Mouse (Mus musculus): ENCODE measurements around the gene Alox5. TPM values are rescaled to one million over a fixed set of nuclear protein-coding genes. Genes with fewer than 3 reads are reported as not detected.

Gene Alox5
- polyA plus RNA-seq, 1 experiment = 17.9 TPM

DNA sequence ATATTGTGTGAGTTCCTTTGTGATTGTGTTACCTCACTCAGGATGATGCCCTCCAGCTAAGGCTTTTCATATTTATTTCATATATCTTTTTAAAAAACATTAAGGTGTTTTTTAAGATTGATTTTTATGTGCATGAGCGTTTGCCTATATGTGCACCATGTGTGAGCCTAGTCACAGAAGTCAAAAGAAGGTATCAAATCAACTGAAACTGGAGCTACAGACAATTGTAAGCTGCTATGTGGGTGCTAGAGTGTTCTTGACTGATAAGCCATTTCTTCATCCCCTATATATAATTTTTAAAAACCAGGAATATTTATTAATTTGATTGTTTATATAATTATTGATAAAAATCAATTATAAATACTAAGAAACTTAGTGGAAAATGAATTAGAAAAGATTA lies 72.9 kb downstream of the Alox5 start:
- Histone ChIP-seq H3K4me1 (ENCODE audit: control insufficient read depth, insufficient read depth, low read length) (no peaks in the 10 kb centered on the region), H3K27ac (ENCODE audit: control insufficient read depth, insufficient read depth, low read depth, low read length, poor library complexity) (no peak overlapping the region), H3K4me3 (replicated peaks; ENCODE audit: control insufficient read depth, low read depth, low read length) (no peak overlapping the region)
- WGBS = 82% methylated on average over 1 of the region's 1 CpGs
- TF ChIP-seq POLR2A (IDR thresholded peaks at IDR 0.05; ENCODE audit: borderline replicate concordance, control insufficient read depth, low read depth, low read length) (no peak), CTCF (IDR thresholded peaks at IDR 0.05; ENCODE audit: control insufficient read depth, insufficient read depth, low read length) (no peak)

DNA sequence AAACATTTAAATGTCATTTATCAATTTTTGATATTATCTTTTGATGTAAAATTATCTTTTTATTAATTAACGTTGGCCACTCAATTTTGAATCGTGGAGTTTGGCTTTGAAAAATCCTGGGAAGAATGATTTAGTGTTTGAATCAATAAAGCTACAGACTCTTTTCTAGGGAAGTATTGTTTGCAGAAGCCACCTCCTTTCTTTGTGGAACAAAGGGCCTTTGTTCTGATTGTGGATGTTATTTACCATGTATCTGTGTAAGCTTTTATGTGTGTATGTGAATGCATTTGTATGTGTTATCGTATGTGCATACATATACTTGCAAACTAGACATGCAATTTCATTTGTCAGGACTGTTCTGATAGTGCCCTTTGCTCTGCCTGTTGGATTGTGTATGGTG lies 74.5 kb downstream of the Alox5 start:
- no peak for TF ChIP-seq CTCF (IDR thresholded peaks at IDR 0.05; ENCODE audit: control insufficient read depth, insufficient read depth, low read length)
- TF ChIP-seq POLR2A (IDR thresholded peaks at IDR 0.05; ENCODE audit: borderline replicate concordance, control insufficient read depth, low read depth, low read length) = no peak
- H3K27ac ChIP-seq (ENCODE audit: control insufficient read depth, insufficient read depth, low read depth, low read length, poor library complexity) = no peak overlapping the region
- H3K4me1 ChIP-seq (ENCODE audit: control insufficient read depth, insufficient read depth, low read length) = no peaks in the 10 kb centered on the region
- 92% methylated on average over 3 of the region's 3 CpGs for WGBS
- no peak overlapping the region for H3K4me3 ChIP-seq (replicated peaks; ENCODE audit: control insufficient read depth, low read depth, low read length)

DNA sequence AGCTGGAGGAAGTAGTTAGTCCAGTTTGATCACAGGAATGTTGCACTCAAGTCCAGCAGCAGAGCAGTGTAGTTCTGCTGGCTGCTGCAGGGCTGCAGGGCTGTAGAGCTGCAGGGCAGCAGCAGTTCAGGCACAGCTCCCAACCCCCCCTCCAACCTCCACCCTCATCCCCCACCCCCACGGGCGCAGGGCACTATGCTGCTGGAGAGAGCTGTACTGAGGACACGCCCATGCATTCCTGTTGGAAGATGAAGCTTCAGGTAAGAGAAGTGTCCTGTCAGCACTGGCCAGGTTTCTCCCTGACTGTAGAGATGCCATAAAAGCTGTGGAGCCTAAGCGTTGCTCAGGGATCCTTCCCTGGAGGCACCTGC lies 74.9 kb downstream of the Alox5 start:
- H3K27ac ChIP-seq (ENCODE audit: control insufficient read depth, insufficient read depth, low read depth, low read length, poor library complexity) = no peak overlapping the region
- no peak for TF ChIP-seq CTCF (IDR thresholded peaks at IDR 0.05; ENCODE audit: control insufficient read depth, insufficient read depth, low read length)
- no peak for TF ChIP-seq POLR2A (IDR thresholded peaks at IDR 0.05; ENCODE audit: borderline replicate concordance, control insufficient read depth, low read depth, low read length)
- WGBS = 90% methylated on average over 4 of the region's 4 CpGs
- H3K4me1 ChIP-seq (ENCODE audit: control insufficient read depth, insufficient read depth, low read length) = no peaks in the 10 kb centered on the region
- H3K4me3 ChIP-seq (replicated peaks; ENCODE audit: control insufficient read depth, low read depth, low read length) = no peak overlapping the region

DNA sequence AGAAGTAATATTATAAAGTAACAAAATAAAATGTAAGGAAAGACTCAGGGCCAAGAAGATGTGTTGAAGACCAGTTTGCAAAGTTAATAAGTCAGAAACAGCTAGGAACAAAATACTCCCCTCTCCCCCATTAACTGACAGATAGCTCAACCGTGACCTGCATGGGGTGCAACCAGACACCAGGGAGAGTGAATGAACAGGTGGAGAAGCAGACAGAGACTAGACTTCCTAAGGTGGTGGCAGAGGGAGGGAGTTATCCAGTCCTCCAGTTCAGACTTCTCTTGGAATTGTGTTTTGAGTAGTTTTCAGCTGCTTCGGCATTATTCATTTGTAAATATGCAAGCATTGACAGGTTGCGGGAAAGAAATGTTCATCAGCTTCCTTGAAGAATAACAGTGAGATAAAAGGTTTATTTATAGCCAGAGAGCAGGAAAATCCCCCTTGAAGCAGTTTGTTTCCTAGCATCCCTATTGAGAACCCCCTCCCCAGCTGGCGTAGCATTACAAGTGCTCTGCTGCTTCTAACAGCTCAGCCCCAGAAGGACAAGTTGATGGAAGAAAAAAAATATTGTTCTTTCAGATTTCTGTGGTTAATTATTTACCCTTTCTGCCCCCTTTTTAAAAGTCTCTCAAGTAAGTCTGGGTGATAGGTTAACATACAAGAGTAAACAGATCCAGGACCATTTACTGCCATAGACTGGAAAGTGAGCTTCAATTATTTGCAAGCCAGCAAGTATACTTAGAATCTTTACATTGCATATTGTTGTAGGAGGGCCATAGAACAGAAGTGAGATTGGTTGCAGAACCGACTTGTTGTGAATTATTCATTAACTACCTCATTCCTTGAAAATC lies 75.6 kb downstream of the Alox5 start:
- H3K27ac ChIP-seq (ENCODE audit: control insufficient read depth, insufficient read depth, low read depth, low read length, poor library complexity) = no peak overlapping the region
- H3K4me3 ChIP-seq (replicated peaks; ENCODE audit: control insufficient read depth, low read depth, low read length) = no peak overlapping the region
- no peaks in the 10 kb centered on the region for H3K4me1 ChIP-seq (ENCODE audit: control insufficient read depth, insufficient read depth, low read length)
- 87% methylated on average over 5 of the region's 5 CpGs for WGBS
- no peak for TF ChIP-seq CTCF (IDR thresholded peaks at IDR 0.05; ENCODE audit: control insufficient read depth, insufficient read depth, low read length)
- TF ChIP-seq POLR2A (IDR thresholded peaks at IDR 0.05; ENCODE audit: borderline replicate concordance, control insufficient read depth, low read depth, low read length) = no peak

DNA sequence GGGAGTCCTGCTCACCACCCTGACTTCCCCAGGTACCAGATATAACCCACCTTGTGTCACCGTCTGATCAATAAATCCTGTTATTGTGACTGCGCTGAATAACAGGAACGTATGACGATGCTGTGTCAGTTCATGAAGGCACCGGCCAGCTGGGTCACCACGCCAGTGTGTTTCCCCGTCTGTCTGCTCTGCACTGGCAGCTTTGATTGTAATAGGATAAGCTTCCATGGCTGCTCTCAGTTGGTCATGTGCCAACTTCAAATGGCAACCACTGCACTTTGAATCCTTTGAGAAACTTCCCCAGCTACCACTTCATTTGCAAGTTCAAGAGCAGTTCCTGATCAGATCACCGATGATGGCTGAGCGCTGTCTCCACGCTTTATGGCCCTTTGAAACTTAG lies 77.4 kb downstream of the Alox5 start:
- 92% methylated on average over 10 of the region's 10 CpGs for WGBS
- H3K27ac ChIP-seq (ENCODE audit: control insufficient read depth, insufficient read depth, low read depth, low read length, poor library complexity) = no peak overlapping the region
- H3K4me3 ChIP-seq (replicated peaks; ENCODE audit: control insufficient read depth, low read depth, low read length) = no peak overlapping the region
- TF ChIP-seq CTCF (IDR thresholded peaks at IDR 0.05; ENCODE audit: control insufficient read depth, insufficient read depth, low read length) (no peak), POLR2A (IDR thresholded peaks at IDR 0.05; ENCODE audit: borderline replicate concordance, control insufficient read depth, low read depth, low read length) (no peak)
- H3K4me1 ChIP-seq (ENCODE audit: control insufficient read depth, insufficient read depth, low read length) = peaks cover 1% of the 10 kb centered on the region; the same call in 1 of the 2 replicates

DNA sequence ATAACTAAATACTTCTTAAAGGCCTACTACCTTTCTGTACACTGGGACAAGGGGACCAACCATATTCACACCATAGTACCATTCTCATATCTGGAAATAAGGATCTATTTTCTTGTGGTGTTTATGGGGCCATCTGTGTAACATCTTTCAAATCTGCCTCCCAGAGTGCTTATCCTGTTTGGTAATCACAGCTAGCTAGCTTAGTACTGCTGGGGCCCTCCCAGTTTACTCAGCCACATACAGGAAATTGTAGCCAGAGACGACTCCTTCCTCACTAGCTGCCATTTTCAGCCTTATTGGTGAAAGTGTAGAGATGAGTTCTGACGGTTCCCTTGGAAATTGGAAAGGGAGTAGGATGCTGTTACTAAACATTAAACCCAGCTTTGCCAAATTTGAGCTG lies 79.4 kb downstream of the Alox5 start:
- WGBS = 26% methylated on average over 2 of the region's 2 CpGs
- Histone ChIP-seq H3K4me3 (replicated peaks; ENCODE audit: control insufficient read depth, low read depth, low read length) (no peak overlapping the region), H3K27ac (ENCODE audit: control insufficient read depth, insufficient read depth, low read depth, low read length, poor library complexity) (no peak overlapping the region), H3K4me1 (ENCODE audit: control insufficient read depth, insufficient read depth, low read length) (peaks cover 1% of the 10 kb centered on the region; the same call in 1 of the 2 replicates)
- TF ChIP-seq CTCF (IDR thresholded peaks at IDR 0.05; ENCODE audit: control insufficient read depth, insufficient read depth, low read length) (no peak), POLR2A (IDR thresholded peaks at IDR 0.05; ENCODE audit: borderline replicate concordance, control insufficient read depth, low read depth, low read length) (no peak)

DNA sequence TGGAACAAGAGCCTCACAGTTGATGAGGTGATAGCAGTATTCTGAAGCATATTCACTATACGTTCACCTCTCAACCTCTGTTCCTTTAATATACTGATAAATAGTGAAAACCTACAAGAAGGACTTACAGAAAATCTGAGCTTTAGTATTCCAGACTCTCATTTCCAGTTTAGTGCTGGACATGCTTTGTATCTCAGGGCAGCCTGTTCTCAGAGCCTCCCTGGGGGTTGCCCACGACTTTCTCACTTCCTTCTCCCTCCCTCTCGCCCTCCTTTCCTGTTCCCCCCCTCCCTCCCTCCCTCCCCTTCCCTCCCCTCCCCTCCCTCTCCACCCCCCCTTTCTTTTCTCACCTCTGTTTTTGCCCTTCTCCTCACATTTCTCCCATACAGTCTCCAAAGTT lies 80.8 kb downstream of the Alox5 start:
- WGBS = 29% methylated on average over 3 of the region's 3 CpGs
- H3K4me1 ChIP-seq (ENCODE audit: control insufficient read depth, insufficient read depth, low read length) = peaks cover 1% of the 10 kb centered on the region; the same call in 1 of the 2 replicates
- TF ChIP-seq POLR2A (IDR thresholded peaks at IDR 0.05; ENCODE audit: borderline replicate concordance, control insufficient read depth, low read depth, low read length) = no peak
- no peak for TF ChIP-seq CTCF (IDR thresholded peaks at IDR 0.05; ENCODE audit: control insufficient read depth, insufficient read depth, low read length)
- H3K4me3 ChIP-seq (replicated peaks; ENCODE audit: control insufficient read depth, low read depth, low read length) = no peak overlapping the region
- no peak overlapping the region for H3K27ac ChIP-seq (ENCODE audit: control insufficient read depth, insufficient read depth, low read depth, low read length, poor library complexity)

DNA sequence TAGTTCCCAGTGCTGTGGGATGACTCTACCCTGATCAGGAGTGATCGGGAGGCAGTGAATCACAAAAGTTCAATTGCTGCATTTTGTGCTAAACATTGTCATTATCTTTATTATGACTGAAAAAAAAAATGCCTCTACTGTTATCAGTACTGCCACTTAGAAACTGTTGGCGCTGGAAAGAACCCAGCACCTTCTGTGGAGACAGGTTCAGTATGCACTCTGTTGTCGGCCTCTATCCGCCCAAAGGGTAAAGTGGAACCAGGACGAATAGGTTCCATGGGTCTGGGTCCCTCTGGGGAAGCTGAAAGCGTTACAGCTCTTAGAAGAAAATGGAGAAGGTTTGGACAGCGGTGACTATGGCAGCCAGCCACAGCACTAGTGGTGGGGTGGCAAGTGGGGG lies 82.1 kb downstream of the Alox5 start:
- no peak overlapping the region for H3K4me3 ChIP-seq (replicated peaks; ENCODE audit: control insufficient read depth, low read depth, low read length)
- no peak overlapping the region for H3K27ac ChIP-seq (ENCODE audit: control insufficient read depth, insufficient read depth, low read depth, low read length, poor library complexity)
- peaks cover 1% of the 10 kb centered on the region; the same call in 1 of the 2 replicates for H3K4me1 ChIP-seq (ENCODE audit: control insufficient read depth, insufficient read depth, low read length)
- no peak for TF ChIP-seq POLR2A (IDR thresholded peaks at IDR 0.05; ENCODE audit: borderline replicate concordance, control insufficient read depth, low read depth, low read length)
- no peak for TF ChIP-seq CTCF (IDR thresholded peaks at IDR 0.05; ENCODE audit: control insufficient read depth, insufficient read depth, low read length)
- 63% methylated on average over 7 of the region's 7 CpGs for WGBS
